Mouse (Mus musculus) spleen, adult 2 months (tissue): ENCODE measurements at regions not wholly inside any gene's neighbourhood (a gene's known extent, or its start where the extent isn't known, plus 50 kb on each side); places are given as distances from the start of the nearest gene placed in this dataset.

Experiments
- CTCF ChIP-seq: fragments of 200-500 bp; IDR thresholded peaks from 2 replicates; pipeline ENCODE4 v1.5.1; 2011; ENCODE audit warnings: mild to moderate bottlenecking, inconsistent platforms; ENCODE audit not compliant: insufficient read depth, insufficient read length, insufficient replicate concordance; ENCODE audit errors: extremely low read depth
- POLR2A ChIP-seq: fragments of 200-500 bp; IDR thresholded peaks from 2 replicates; pipeline ENCODE4 v1.6.1; 2011; ENCODE audit warnings: low read depth, low read length, inconsistent platforms

GRCm38 (mm10) chr16:76232174-76232573 lies 141.5 kb downstream of the Nrip1 start:
- no peak for TF ChIP-seq CTCF
- TF ChIP-seq POLR2A, result no peak
